Mouse (Mus musculus) myocyte (in vitro differentiated cells): ENCODE data around the gene Ispd.

Source experiments
- CEBPB ChIP-seq: IDR thresholded peaks from 2 replicates; pipeline ENCODE4 v1.6.1; 2011; ENCODE audit warnings: mild to moderate bottlenecking, moderate library complexity; ENCODE audit not compliant: poor library complexity, insufficient read depth, severe bottlenecking
- MAX ChIP-seq: IDR thresholded peaks from one replicate; pipeline ENCODE4 v1.6.1; 2011; ENCODE audit warnings: low read depth, mild to moderate bottlenecking, control low read depth
- POLR2A ChIP-seq: IDR thresholded peaks from one replicate; pipeline ENCODE4 v1.6.1; 2011; ENCODE audit warnings: low read depth, mild to moderate bottlenecking, control low read depth, moderate library complexity; ENCODE audit not compliant: insufficient read length
- POLR2AphosphoS2 ChIP-seq: IDR thresholded peaks from one replicate; pipeline ENCODE4 v1.6.1; 2011; ENCODE audit warnings: low read depth, control low read depth; ENCODE audit not compliant: insufficient read length
- REST ChIP-seq: IDR thresholded peaks from one replicate; pipeline ENCODE4 v1.6.1; 2011; ENCODE audit warnings: mild to moderate bottlenecking, control low read depth, moderate library complexity; ENCODE audit not compliant: insufficient read depth, insufficient read length

GRCm38 (mm10) chr12:36627204-36627603 is 246.0 kb downstream of the Ispd start:
- TF ChIP-seq CEBPB (no peak), POLR2A (no peak), POLR2AphosphoS2 (no peak), MAX (no peak), REST (no peak)
